Mouse (Mus musculus): ENCODE data around the gene Ccl21a.
"Not testable (repeated sequence)": the region's sequence is repeated elsewhere in the genome, so short reads cannot be mapped to it uniquely, and the experiment has no call there.

Gene Ccl21a

DNA sequence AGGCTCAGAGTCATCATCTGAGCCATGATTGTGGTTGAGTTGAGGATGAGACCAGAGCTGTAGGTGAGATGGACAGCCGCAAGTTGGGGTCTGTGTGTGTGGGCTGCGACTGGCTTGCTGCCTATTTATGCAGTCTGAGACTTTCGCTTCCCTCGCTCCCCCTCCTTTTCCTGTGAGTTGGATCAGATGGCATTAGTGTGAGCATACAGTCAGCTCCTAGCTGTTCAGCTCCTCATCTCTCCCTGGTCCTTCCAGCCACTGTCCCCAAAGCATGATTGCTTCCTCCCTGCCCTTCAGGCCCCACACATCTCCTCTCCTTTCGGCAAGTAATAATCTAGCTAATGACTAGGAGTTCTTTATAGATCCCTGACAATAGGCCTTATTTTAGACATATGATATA is at the start of gene Ccl21a:
Gene Ccl21a (minus strand): TSS at position 101 of the 400 bp plus-strand sequence.
- not testable (repeated sequence) for DNase-seq

DNA sequence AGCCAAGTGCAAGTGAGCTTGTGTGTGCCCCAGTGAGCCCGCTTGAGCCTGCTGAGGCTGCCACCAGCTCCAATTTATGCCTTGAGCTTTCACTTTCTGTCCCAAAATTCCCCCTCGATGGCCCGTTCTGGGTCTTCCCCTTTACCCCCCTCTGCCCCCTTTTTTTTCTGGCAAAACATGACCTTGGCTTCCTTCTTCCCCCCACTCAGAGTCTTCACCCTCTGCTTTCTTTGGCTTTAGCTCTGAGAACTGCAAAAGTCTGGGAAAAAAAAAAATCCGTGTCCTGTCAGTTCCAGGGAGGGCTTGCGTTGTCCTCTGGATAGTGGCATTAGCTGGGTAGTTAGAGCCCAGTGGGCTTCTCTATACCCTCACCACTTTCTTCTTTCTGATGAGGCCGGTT is 17.3 kb downstream of the Ccl21a start, which contains the start of gene Ccl19:
Gene Ccl19 (minus strand): TSS at position 101 of the 400 bp plus-strand sequence.
- not testable (repeated sequence) for DNase-seq

DNA sequence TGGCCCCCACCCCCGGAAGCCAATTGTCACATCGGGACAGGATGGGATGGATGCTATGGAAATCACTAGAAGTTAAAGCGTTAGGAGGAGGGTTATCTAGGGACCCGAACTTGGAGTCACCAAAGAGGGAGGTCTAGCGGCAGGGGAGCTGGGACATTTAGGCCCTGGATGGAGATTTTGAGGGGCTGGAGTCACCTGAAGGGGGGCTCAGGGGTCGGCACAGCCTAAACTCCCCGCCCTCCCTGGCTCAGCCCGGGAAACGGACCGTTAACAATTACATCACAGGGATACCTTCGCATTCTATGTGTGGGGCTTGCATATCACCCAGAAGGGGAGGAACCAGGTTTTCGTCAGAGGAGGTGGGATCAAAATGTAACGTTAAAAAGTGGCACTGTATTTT is 38.5 kb downstream of the Ccl21a start, which contains the start of gene 4930578G10Rik:
Gene 4930578G10Rik (plus strand): TSS at position 301 of the 400 bp plus-strand sequence.
- DNase-seq, result not testable (repeated sequence)

Measured in cerebellum, adult 8-10 months (tissue).